Mouse (Mus musculus) kidney, embryonic 14.5 days (tissue): ENCODE data around the gene Fut1. TPM values are rescaled to one million over a fixed set of nuclear protein-coding genes. Genes with fewer than 3 reads are reported as not detected.
"Not testable (repeated sequence)": the region's sequence is repeated elsewhere in the genome, so short reads cannot be mapped to it uniquely, and the experiment has no call there.

Experiments used
- ATAC-seq: fragments of 200-750 bp; cut with Nextera tagmentation; 2 replicates; pipeline ENCODE4 v1.8.0; 2017; ENCODE audit warnings: moderate number of reproducible peaks, mild to moderate bottlenecking, moderate TSS enrichment, moderate library complexity; ENCODE audit not compliant: low FRiP score, low TSS enrichment
- H3K27ac ChIP-seq: fragments of 300-500 bp; sonication (generic); 2 replicates; pipeline ENCODE4 v1.5.1; 2014; ENCODE audit warnings: low read depth, mild to moderate bottlenecking, low read length, moderate library complexity, mixed read lengths
- H3K27me3 ChIP-seq: fragments of 300-500 bp; sonication (generic); 2 replicates; pipeline ENCODE4 v1.6.1; 2014; ENCODE audit warnings: mild to moderate bottlenecking, low read length; ENCODE audit not compliant: control insufficient read depth, insufficient read depth
- H3K36me3 ChIP-seq: fragments of 300-500 bp; sonication (generic); 2 replicates; pipeline ENCODE4 v1.6.1; 2014; ENCODE audit warnings: low read length, mixed read lengths; ENCODE audit not compliant: control insufficient read depth, insufficient read depth
- H3K4me1 ChIP-seq: fragments of 300-500 bp; sonication (generic); 2 replicates; pipeline ENCODE4 v1.6.1; 2014; ENCODE audit warnings: low read length, mixed read lengths; ENCODE audit not compliant: control insufficient read depth, insufficient read depth
- H3K4me2 ChIP-seq: fragments of 300-500 bp; sonication (generic); replicated peaks from 2 replicates; pipeline ENCODE4 v1.6.1; 2014; ENCODE audit warnings: low read depth, mild to moderate bottlenecking, low read length
- H3K4me3 ChIP-seq: fragments of 300-500 bp; sonication (generic); 2 replicates; pipeline ENCODE4 v1.5.1; 2014; ENCODE audit warnings: mild to moderate bottlenecking, low read length
- H3K9ac ChIP-seq: fragments of 300-500 bp; sonication (generic); 2 replicates; pipeline ENCODE4 v1.6.1; 2014; ENCODE audit warnings: low read depth, mild to moderate bottlenecking, low read length, moderate library complexity
- H3K9me3 ChIP-seq: fragments of 300-500 bp; sonication (generic); 2 replicates; pipeline ENCODE4 v1.6.1; 2016; ENCODE audit warnings: low read length; ENCODE audit not compliant: control insufficient read depth
- WGBS: fragments of 180-500 bp; shearing (Covaris S2); extraction: QIAGEN DNeasy Blood & Tissue Kit; methylation state at CpG from one replicate; pipeline ENCODE4 v1.1.7; 2014; 5-methylcytosine and 5-hydroxymethylcytosine counted together
- polyA plus RNA-seq: library from polyadenylated mRNA; unstranded; fragments of >200 nt; fragmentation: Nextera tagmentation; extraction: Ambion mirVana; gene quantifications from 2 replicates; pipeline ENCODE4 v1.2.1, GENCODE M21; 2014

Fut1 gene
- polyA plus RNA-seq, 1 experiment from 2014 or later: 0.14 TPM

- ATAC-seq, H3K4me2 ChIP-seq, H3K36me3 ChIP-seq, H3K27ac ChIP-seq, H3K4me1 ChIP-seq, H3K9ac ChIP-seq, H3K27me3 ChIP-seq, H3K4me3 ChIP-seq, H3K9me3 ChIP-seq: not testable (repeated sequence)
- 96% methylated on average over 18 of the region's 20 CpGs for WGBS
Measured at GRCm38 (mm10) chr7:45650484-45650883, 33.4 kb downstream of the Fut1 start.

- Histone ChIP-seq H3K36me3 (no peaks in the 10 kb centered on the region), H3K4me1 (no peaks in the 10 kb centered on the region), H3K4me3 (no peak overlapping the region), H3K27me3 (no peaks in the 10 kb centered on the region), H3K9ac (no peak overlapping the region), H3K4me2 (peak overlapping the region; percentile 18; the same call in 1 of the 2 replicates), H3K9me3 (no peaks in the 10 kb centered on the region), H3K27ac (no peak overlapping the region)
- no peak for ATAC-seq
- WGBS: 41% methylated on average over 17 of the region's 17 CpGs
Measured at GRCm38 (mm10) chr7:45654424-45655047, 37.4 kb downstream of the Fut1 start.

- Histone ChIP-seq H3K9me3 (no peaks in the 10 kb centered on the region), H3K27me3 (no peaks in the 10 kb centered on the region), H3K4me1 (peaks cover 17% of the 10 kb centered on the region; the same call in 1 of the 2 replicates), H3K4me3 (no peak overlapping the region), H3K9ac (no peak overlapping the region), H3K27ac (no peak overlapping the region), H3K4me2 (no peak overlapping the region), H3K36me3 (no peaks in the 10 kb centered on the region)
- ATAC-seq: no peak
- 69% methylated on average over 11 of the region's 11 CpGs for WGBS
Measured at GRCm38 (mm10) chr7:45660746-45661478, 43.8 kb downstream of the Fut1 start.

- not testable (repeated sequence) for H3K27me3 ChIP-seq, H3K9me3 ChIP-seq, H3K9ac ChIP-seq, ATAC-seq, H3K4me2 ChIP-seq, H3K36me3 ChIP-seq, H3K4me3 ChIP-seq, H3K27ac ChIP-seq
- WGBS: 93% methylated on average over 6 of the region's 6 CpGs
- H3K4me1 ChIP-seq: peaks cover 17% of the 10 kb centered on the region; the same call in 1 of the 2 replicates
Measured at GRCm38 (mm10) chr7:45661702-45662101, 44.6 kb downstream of the Fut1 start.

- ATAC-seq: no peak; the same call in 1 of the 2 replicates
- Histone ChIP-seq H3K9ac (no peak overlapping the region), H3K36me3 (no peaks in the 10 kb centered on the region), H3K4me3 (no peak overlapping the region), H3K27me3 (no peaks in the 10 kb centered on the region), H3K4me1 (peaks cover 24% of the 10 kb centered on the region; the same call in 1 of the 2 replicates), H3K27ac (no peak overlapping the region), H3K4me2 (no peak overlapping the region), H3K9me3 (no peaks in the 10 kb centered on the region)
- WGBS: 47% methylated on average over 13 of the region's 13 CpGs
Measured at GRCm38 (mm10) chr7:45665303-45666138, 48.4 kb downstream of the Fut1 start.

GRCm38 (mm10) chr7:45666161-45666560 is 49.1 kb downstream of the Fut1 start, which contains the start of gene Fut2:
Gene Fut2 (minus strand): TSS chr7:45666394.
- H3K27me3 ChIP-seq: no peaks in the 10 kb centered on the region
- H3K36me3 ChIP-seq: no peaks in the 10 kb centered on the region
- WGBS: 80% methylated on average over 7 of the region's 7 CpGs
- H3K4me3 ChIP-seq: no peak within 1 kb of the TSS
- H3K9ac ChIP-seq: no peak within 1 kb of the TSS
- no peak within 1 kb of the TSS for H3K27ac ChIP-seq
- peaks cover 20% of the 10 kb centered on the region; the same call in 1 of the 2 replicates for H3K4me1 ChIP-seq
- H3K4me2 ChIP-seq: no peak within 1 kb of the TSS
- H3K9me3 ChIP-seq: no peaks in the 10 kb centered on the region
- ATAC-seq: no peak

DNA sequence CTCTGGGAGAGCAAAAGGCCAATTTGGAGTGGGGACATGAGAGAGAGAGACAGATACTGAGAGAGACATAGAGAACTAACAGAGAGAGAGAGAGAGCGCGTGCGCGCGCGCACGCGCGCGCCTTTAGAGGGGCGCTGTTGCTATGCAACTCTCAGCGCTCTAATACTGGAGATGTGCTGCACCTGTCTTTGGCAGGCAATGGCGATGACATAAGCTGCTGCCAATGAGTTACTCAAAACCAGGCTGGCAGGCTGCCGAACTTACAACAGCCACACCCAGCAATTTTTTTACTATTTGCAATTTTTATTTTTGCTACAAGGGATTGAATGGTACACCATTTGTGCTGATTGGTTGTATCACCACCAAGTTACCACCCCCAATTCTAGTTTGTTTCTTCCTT is 50.7 kb downstream of the Fut1 start:
- Histone ChIP-seq H3K27me3 (no peaks in the 10 kb centered on the region), H3K27ac (no peak overlapping the region), H3K36me3 (no peaks in the 10 kb centered on the region), H3K4me3 (no peak overlapping the region), H3K9ac (no peak overlapping the region), H3K4me2 (no peak overlapping the region), H3K4me1 (peaks cover 20% of the 10 kb centered on the region; the same call in 1 of the 2 replicates), H3K9me3 (no peaks in the 10 kb centered on the region)
- 86% methylated on average over 14 of the region's 14 CpGs for WGBS
- ATAC-seq: no peak

- WGBS: 96% methylated on average over 9 of the region's 9 CpGs
- no peaks in the 10 kb centered on the region for H3K9me3 ChIP-seq
- H3K4me3 ChIP-seq: no peak overlapping the region
- no peak overlapping the region for H3K9ac ChIP-seq
- no peaks in the 10 kb centered on the region for H3K36me3 ChIP-seq
- H3K27ac ChIP-seq: no peak overlapping the region
- no peak overlapping the region for H3K4me2 ChIP-seq
- no peak for ATAC-seq
- peaks cover 16% of the 10 kb centered on the region; the same call in 1 of the 2 replicates for H3K4me1 ChIP-seq
- H3K27me3 ChIP-seq: no peaks in the 10 kb centered on the region
Measured at GRCm38 (mm10) chr7:45668921-45669320, 51.8 kb downstream of the Fut1 start.
